Mouse (Mus musculus): ENCODE results near the gene Car1.
"Not testable (repeated sequence)": the region's sequence is repeated elsewhere in the genome, so short reads cannot be mapped to it uniquely, and the experiment has no call there.

DNA sequence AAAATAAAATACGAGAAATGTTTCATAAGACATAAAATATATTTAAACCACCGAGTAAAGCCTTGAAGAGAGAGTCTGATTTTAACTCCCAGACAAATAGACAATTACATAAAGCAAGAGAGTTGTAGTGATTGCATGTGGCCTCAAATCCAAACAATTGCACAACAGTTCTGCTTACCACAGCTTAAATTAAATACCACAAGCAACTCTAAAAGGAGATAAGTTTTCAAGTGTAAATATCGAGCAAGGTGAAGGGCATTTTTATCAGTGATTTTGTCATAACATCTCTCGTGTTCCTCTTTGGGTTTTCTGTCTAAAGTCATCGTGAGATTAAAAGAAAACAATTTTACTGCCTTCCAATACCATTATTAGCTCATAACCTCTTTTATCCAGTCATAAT lies 25.0 kb downstream of the Car1 start:
- TF ChIP-seq GATA1 (IDR thresholded peaks at IDR 0.05; ENCODE audit: borderline replicate concordance, low read length); FLI1 (IDR thresholded peaks at IDR 0.05; ENCODE audit: low read length): not testable (repeated sequence)

Data from megakaryocyte, embryonic 14.5 days (primary cell).